Mouse (Mus musculus): ENCODE measurements around the gene Nr6a1. TPM values are rescaled to one million over a fixed set of nuclear protein-coding genes. Genes with fewer than 3 reads are reported as not detected.

The Nr6a1 gene
- polyA plus RNA-seq, 1 experiment from 2014 or later: 0.80 TPM

DNA sequence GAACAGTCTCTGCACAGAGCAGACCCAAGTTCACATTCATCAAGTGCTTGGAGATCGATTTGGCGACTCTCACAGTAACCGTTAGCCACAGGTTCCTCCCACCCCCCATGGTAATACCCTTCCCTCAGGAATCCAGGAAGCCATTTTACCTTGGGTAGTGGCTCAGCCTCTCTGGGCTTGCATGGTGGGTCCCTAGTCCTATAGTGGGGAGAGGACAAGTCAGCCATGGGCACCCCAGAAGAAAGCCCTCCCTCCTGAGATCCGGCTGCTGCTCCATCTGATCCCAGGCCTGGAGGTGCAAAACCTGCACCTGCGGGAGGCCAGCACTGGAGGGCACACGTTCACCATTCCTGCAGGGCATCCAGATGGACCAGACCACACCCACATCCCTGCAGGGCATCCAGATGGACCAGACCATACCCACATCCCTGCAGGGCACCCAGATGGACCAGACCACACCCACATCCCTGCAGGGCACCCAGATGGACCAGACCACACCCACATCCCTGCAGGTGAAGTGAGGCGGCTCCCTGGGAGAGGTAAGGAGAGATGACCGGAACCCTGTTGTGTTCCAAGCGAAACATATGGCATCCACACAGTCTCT, 252.0 kb downstream of the Nr6a1 start:
- Histone ChIP-seq H3K4me2 (replicated peaks) (no peak overlapping the region), H3K36me3 (no peaks in the 10 kb centered on the region), H3K9me3 (no peaks in the 10 kb centered on the region), H3K27ac (no peak overlapping the region), H3K4me1 (no peaks in the 10 kb centered on the region), H3K4me3 (no peak overlapping the region), H3K9ac (no peak overlapping the region), H3K27me3 (peaks cover 24% of the 10 kb centered on the region)
- no peak for ATAC-seq (ENCODE audit: low FRiP score, low read depth)
- WGBS: 54% methylated on average over 9 of the region's 9 CpGs

Small RNA genes lying within 50 kb of the gene (microRNA-seq; reads per million reads assigned to microRNA genes)
- gene Mir181a-2 (260 reads per million, percentile 64 among the genes with 10 or more reads in this experiment), gene Mir181b-2 (1,040 reads per million, percentile 75 among the genes with 10 or more reads in this experiment)

Other genes with a start within 250 kb of the Nr6a1 start
- 0.13 TPM in 1 of 2 replicates, not detected in the other for gene Nr5a1, start 213.1 kb downstream of the Nr6a1 start, polyA plus RNA-seq (2015; fragmentation: Nextera tagmentation; extraction: Ambion mirVana)
- 6.4 and 6.7 TPM in 2 replicates for gene Olfml2a, start 4.3 kb upstream of the Nr6a1 start, polyA plus RNA-seq (2015; fragmentation: Nextera tagmentation; extraction: Ambion mirVana)
- gene Wdr38, start 69.8 kb upstream of the Nr6a1 start, polyA plus RNA-seq (2015; fragmentation: Nextera tagmentation; extraction: Ambion mirVana): 1.8 and 1.9 TPM in 2 replicates
- 111 and 115 TPM in 2 replicates for gene Arpc5l, start 77.7 kb upstream of the Nr6a1 start, polyA plus RNA-seq (2015; fragmentation: Nextera tagmentation; extraction: Ambion mirVana)
- gene Rpl35, start 77.9 kb upstream of the Nr6a1 start, polyA plus RNA-seq (2015; fragmentation: Nextera tagmentation; extraction: Ambion mirVana): 945 and 972 TPM in 2 replicates
- 29.2 and 31.0 TPM in 2 replicates for gene Golga1, start 137.9 kb upstream of the Nr6a1 start, polyA plus RNA-seq (2015; fragmentation: Nextera tagmentation; extraction: Ambion mirVana)